In genomic region chr19:46527632-46528528, GRCm38 (mm10) we compare ENCODE assay signal across 8 mouse cellular contexts. TPM values are rescaled to one million over a fixed set of nuclear protein-coding genes. Genes with fewer than 3 reads are reported as not detected.
DNase-seq lines count a peak whose midpoint lies in the region; ATAC-seq and TF ChIP-seq lines count a peak whose summit lies in the region.

No protein-coding gene starts in this region.

- no peak overlapping the region for H3K4me3 ChIP-seq in heart, adult 2 months
- peak overlapping the region; percentile 24 for H3K4me3 ChIP-seq in bone marrow, adult 2 months (replicated peaks; ENCODE audit: control insufficient read depth, low read depth, low read length)
- H3K4me3 ChIP-seq in hindbrain, embryonic 14.5 days (replicated peaks; ENCODE audit: low read length), result 0 out of 2 replicates have a peak overlapping the region, but pooled peaks have one; percentile 8
- H3K4me3 ChIP-seq in midbrain, embryonic 10.5 days, result peak overlapping the region; percentile 49

- TF ChIP-seq POLR2A in heart, adult 2 months (IDR thresholded peaks at IDR 0.05; ENCODE audit: insufficient read depth, low read depth, low read length), result no peak
- no peak for TF ChIP-seq POLR2A in bone marrow, adult 2 months (IDR thresholded peaks at IDR 0.05; ENCODE audit: borderline replicate concordance, control insufficient read depth, low read depth, low read length)

- no peaks in the 10 kb centered on the region for H3K27me3 ChIP-seq in heart, adult 2 months (ENCODE audit: control insufficient read depth, insufficient read depth, low read length)
- no peaks in the 10 kb centered on the region for H3K27me3 ChIP-seq in hindbrain, embryonic 14.5 days (ENCODE audit: control insufficient read depth, insufficient read depth, low read length)
- no peaks in the 10 kb centered on the region for H3K27me3 ChIP-seq in midbrain, embryonic 10.5 days (ENCODE audit: low read depth, poor library complexity, severe bottlenecking)

- WGBS in heart, adult 2 months, result 29% methylated on average over 17 of the region's 17 CpGs
- 48% methylated on average over 17 of the region's 17 CpGs for WGBS in bone marrow, adult 2 months
- 10% methylated on average over 17 of the region's 17 CpGs for WGBS in hindbrain, embryonic 14.5 days
- WGBS in midbrain, embryonic 10.5 days, result 5% methylated on average over 17 of the region's 17 CpGs

- no peak for ATAC-seq in hindbrain, embryonic 14.5 days (ENCODE audit: low FRiP score)
- no peak for ATAC-seq in granulocyte monocyte progenitor cell, adult 5-6 weeks (replicated peaks; ENCODE audit: poor library complexity, severe bottlenecking)

- no peaks in the 10 kb centered on the region for H3K36me3 ChIP-seq in heart, adult 2 months (ENCODE audit: control insufficient read depth, insufficient read depth, low read length)
- H3K36me3 ChIP-seq in hindbrain, embryonic 14.5 days (replicated peaks; ENCODE audit: control insufficient read depth, insufficient read depth), result no peaks in the 10 kb centered on the region
- H3K36me3 ChIP-seq in midbrain, embryonic 10.5 days, result no peaks in the 10 kb centered on the region

- TF ChIP-seq CTCF in heart, adult 2 months (IDR thresholded peaks at IDR 0.05), result no peak
- TF ChIP-seq CTCF in bone marrow, adult 2 months (IDR thresholded peaks at IDR 0.05; ENCODE audit: control insufficient read depth, insufficient read depth, low read length), result no peak

- no peak for DNase-seq in heart, adult 2 months
- DNase-seq in heart, adult 9 months (ENCODE audit: low spot score in 2 of 2), result no peak
- no peak for DNase-seq in hindbrain, embryonic 14.5 days (ENCODE audit: low spot score)
- DNase-seq in midbrain, embryonic 10.5 days (ENCODE audit: low spot score), result no peak
- DNase-seq in spleen, adult 12 weeks (ENCODE audit: low spot score), result no peak
- DNase-seq in urinary bladder, postnatal 14 days (ENCODE audit: low spot score), result no peak

- no peak for TF ChIP-seq EP300 in heart, adult 2 months (IDR thresholded peaks at IDR 0.05; ENCODE audit: insufficient read depth, low read depth, low read length)

- peak overlapping the region; percentile 97 for H3K27ac ChIP-seq in heart, adult 2 months
- H3K27ac ChIP-seq in bone marrow, adult 2 months (ENCODE audit: control insufficient read depth, insufficient read depth, low read depth, low read length, poor library complexity), result peak overlapping the region; percentile 20; the same call in 1 of the 2 replicates
- peak overlapping the region; percentile 92 for H3K27ac ChIP-seq in hindbrain, embryonic 14.5 days
- peak overlapping the region; percentile 95 for H3K27ac ChIP-seq in midbrain, embryonic 10.5 days (replicated peaks)

- H3K4me1 ChIP-seq in heart, adult 2 months (ENCODE audit: control insufficient read depth, insufficient read depth, low read length), result peaks cover 30% of the 10 kb centered on the region
- peaks cover 15% of the 10 kb centered on the region for H3K4me1 ChIP-seq in bone marrow, adult 2 months (ENCODE audit: control insufficient read depth, insufficient read depth, low read length)
- peaks cover 92% of the 10 kb centered on the region for H3K4me1 ChIP-seq in hindbrain, embryonic 14.5 days (replicated peaks; ENCODE audit: control insufficient read depth, insufficient read depth, low read length)
- H3K4me1 ChIP-seq in midbrain, embryonic 10.5 days, result peaks cover 100% of the 10 kb centered on the region

- intact Hi-C loops in heart, adult 2 months (cut with DNase I), result no loop called here

- H3K4me2 ChIP-seq in hindbrain, embryonic 14.5 days (replicated peaks), result peak overlapping the region; percentile 57

- no peaks in the 10 kb centered on the region for H3K9me3 ChIP-seq in hindbrain, embryonic 14.5 days (ENCODE audit: control insufficient read depth, low read length)
- H3K9me3 ChIP-seq in midbrain, embryonic 10.5 days (replicated peaks), result no peaks in the 10 kb centered on the region

- H3K9ac ChIP-seq in heart, adult 2 months (ENCODE audit: low read depth, low read length), result no peak overlapping the region; the same call in 1 of the 2 replicates
- H3K9ac ChIP-seq in hindbrain, embryonic 14.5 days, result peak overlapping the region; percentile 55

- H3K79me2 ChIP-seq in heart, adult 2 months (replicated peaks; ENCODE audit: control insufficient read depth, insufficient read depth, low read length), result no peaks in the 10 kb centered on the region

RNA-seq across cellular contexts. Expression of gene Trim8, which starts 26.4 kb away (rescaled TPM):
- total RNA-seq in heart, adult 2 months (2021), result 10 to 100 TPM; 39.2 to 39.8 TPM
- 17.2 and 24.1 TPM in 2 replicates for polyA plus RNA-seq in heart, adult 2 months (2012; rRNA removed)
- polyA plus RNA-seq in bone marrow, adult 2 months (2011; ENCODE audit: insufficient read depth, insufficient read length, low replicate concordance, missing spikeins), result 13.9 and 25.9 TPM in 2 replicates
- 37.5 and 39.4 TPM in 2 replicates for polyA plus RNA-seq in hindbrain, embryonic 14.5 days (2014; fragmentation: Nextera tagmentation; extraction: Ambion mirVana)
- polyA plus RNA-seq in midbrain, embryonic 10.5 days (2016; fragmentation: Nextera tagmentation; extraction: Ambion mirVana), result 24.6 and 27.8 TPM in 2 replicates
- 10.9 and 13.9 TPM in 2 replicates for total RNA-seq in granulocyte monocyte progenitor cell, adult 5-6 weeks (2014; fragmentation: Nextera tagmentation)
- total RNA-seq in granulocyte monocyte progenitor cell, adult 5-6 weeks (2017), result 12.2 and 13.6 TPM in 2 replicates

RNA-seq across cellular contexts. Expression of gene Arl3, which starts 45.1 kb away (rescaled TPM):
- 10 to 100 TPM; 36.1 to 43.4 TPM for total RNA-seq in heart, adult 2 months (2021)
- 38.3 and 57.0 TPM in 2 replicates for polyA plus RNA-seq in heart, adult 2 months (2012; rRNA removed)
- polyA plus RNA-seq in bone marrow, adult 2 months (2011; ENCODE audit: insufficient read depth, insufficient read length, low replicate concordance, missing spikeins), result 14.0 and 18.3 TPM in 2 replicates
- polyA plus RNA-seq in hindbrain, embryonic 14.5 days (2014; fragmentation: Nextera tagmentation; extraction: Ambion mirVana), result 130 and 141 TPM in 2 replicates
- 207 and 216 TPM in 2 replicates for polyA plus RNA-seq in midbrain, embryonic 10.5 days (2016; fragmentation: Nextera tagmentation; extraction: Ambion mirVana)
- total RNA-seq in granulocyte monocyte progenitor cell, adult 5-6 weeks (2014; fragmentation: Nextera tagmentation), result 9.9 and 23.4 TPM in 2 replicates
- 13.9 and 14.3 TPM in 2 replicates for total RNA-seq in granulocyte monocyte progenitor cell, adult 5-6 weeks (2017)

RNA-seq across cellular contexts. Expression of gene Sfxn2, which starts 45.3 kb away (rescaled TPM):
- 1 to 10 TPM; 2.4 to 3.6 TPM for total RNA-seq in heart, adult 2 months (2021)
- polyA plus RNA-seq in heart, adult 2 months (2012; rRNA removed), result 2.3 and 2.7 TPM in 2 replicates
- polyA plus RNA-seq in bone marrow, adult 2 months (2011; ENCODE audit: insufficient read depth, insufficient read length, low replicate concordance, missing spikeins), result 4.3 and 9.4 TPM in 2 replicates
- 7.2 and 8.4 TPM in 2 replicates for polyA plus RNA-seq in hindbrain, embryonic 14.5 days (2014; fragmentation: Nextera tagmentation; extraction: Ambion mirVana)
- polyA plus RNA-seq in midbrain, embryonic 10.5 days (2016; fragmentation: Nextera tagmentation; extraction: Ambion mirVana), result 17.0 and 18.1 TPM in 2 replicates
- 11.8 and 16.3 TPM in 2 replicates for total RNA-seq in granulocyte monocyte progenitor cell, adult 5-6 weeks (2014; fragmentation: Nextera tagmentation)
- total RNA-seq in granulocyte monocyte progenitor cell, adult 5-6 weeks (2017), result 8.7 and 10.9 TPM in 2 replicates

Comparison
In these comparisons a context has a peak if more than half of its experiments do, and no peak if none do; other contexts are left out.
1. H3K27ac ChIP-seq: peak in every context shown above with its lines; median percentile 97 in heart, adult 2 months; 95 in midbrain, embryonic 10.5 days; 92 in hindbrain, embryonic 14.5 days; 20 in bone marrow, adult 2 months.